ENCODE assay signal across 11 mouse cellular contexts in the genomic region with DNA sequence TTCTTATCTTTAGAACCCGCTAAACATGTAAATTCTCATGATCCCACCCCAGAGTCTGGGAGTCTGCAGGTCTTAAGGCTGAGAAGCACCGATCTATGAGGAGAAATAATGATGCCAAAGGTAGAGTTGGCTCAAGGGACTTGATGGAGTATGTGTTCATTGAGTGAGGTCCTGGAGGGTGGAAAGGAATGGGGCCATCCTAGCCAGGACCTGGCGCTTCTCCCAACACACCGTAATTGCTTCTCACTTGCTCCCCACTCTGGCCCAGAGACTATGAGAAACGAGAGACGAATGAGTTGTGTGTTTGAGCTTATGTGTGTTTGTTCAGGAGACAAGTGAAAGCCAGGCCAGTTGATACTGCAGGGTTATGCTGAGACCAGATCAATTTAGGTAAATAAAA. TPM values are rescaled to one million over a fixed set of nuclear protein-coding genes. Genes with fewer than 3 reads are reported as not detected.
DNase-seq lines count a peak whose midpoint lies in the region; ATAC-seq and TF ChIP-seq lines count a peak whose summit lies in the region.
"Had no signal": no experiment of that assay in that cellular context is flagged by ENCODE, and none has a peak within 500 bp of the region (broad histone marks: within the 10 kb centered on the region; RNA-seq: fewer than 3 reads in every experiment).

No protein-coding gene starts in this region.

- ATAC-seq in intestine, embryonic 15.5 days = no peak
- ATAC-seq in intestine, embryonic 16.5 days = no peak
- no peak for ATAC-seq in midbrain, embryonic 15.5 days (replicated peaks)
- no peak for ATAC-seq in CD4-positive, CD25-positive, alpha-beta regulatory T cell, adult 4 months

- H3K27ac ChIP-seq in intestine, embryonic 15.5 days = no peak overlapping the region
- H3K27ac ChIP-seq in intestine, embryonic 16.5 days (ENCODE audit: low read length) = no peak overlapping the region
- no peak overlapping the region for H3K27ac ChIP-seq in cortical plate, adult 2 months (ENCODE audit: insufficient read depth, low read length)
- no peak overlapping the region for H3K27ac ChIP-seq in midbrain, embryonic 15.5 days
- H3K27ac ChIP-seq: embryonic facial prominence, embryonic 13.5 days; limb, embryonic 13.5 days had no signal

- H3K4me3 ChIP-seq in intestine, embryonic 15.5 days (replicated peaks) = no peak overlapping the region
- no peak overlapping the region for H3K4me3 ChIP-seq in intestine, embryonic 16.5 days (ENCODE audit: low read length)
- peak overlapping the region; percentile 89 for H3K4me3 ChIP-seq in cortical plate, adult 2 months (ENCODE audit: insufficient read depth, low read length)
- H3K4me3 ChIP-seq in midbrain, embryonic 15.5 days = no peak overlapping the region

- TF ChIP-seq POLR2A in cortical plate, adult 2 months (IDR thresholded peaks at IDR 0.05; ENCODE audit: extremely low read depth, insufficient read depth, low read length) = no peak

- 0 out of 2 replicates have a peak overlapping the region, but pooled peaks have one; percentile 1 for H3K4me2 ChIP-seq in intestine, embryonic 15.5 days (replicated peaks)
- no peak overlapping the region for H3K4me2 ChIP-seq in intestine, embryonic 16.5 days (ENCODE audit: low read depth, low read length)
- H3K4me2 ChIP-seq in midbrain, embryonic 15.5 days = peak overlapping the region; percentile 74; the same call in 1 of the 2 replicates

- H3K9me3 ChIP-seq in intestine, embryonic 15.5 days = no peaks in the 10 kb centered on the region
- H3K9me3 ChIP-seq in intestine, embryonic 16.5 days (ENCODE audit: control insufficient read depth, low read length) = no peaks in the 10 kb centered on the region
- no peaks in the 10 kb centered on the region for H3K9me3 ChIP-seq in midbrain, embryonic 15.5 days
- H3K9me3 ChIP-seq: embryonic facial prominence, embryonic 13.5 days; limb, embryonic 13.5 days had no signal

- H3K9ac ChIP-seq in intestine, embryonic 15.5 days = no peak overlapping the region
- no peak overlapping the region for H3K9ac ChIP-seq in intestine, embryonic 16.5 days (ENCODE audit: low read depth, low read length)
- 0 out of 2 replicates have a peak overlapping the region, but pooled peaks have one; percentile 2 for H3K9ac ChIP-seq in midbrain, embryonic 15.5 days

- H3K36me3 ChIP-seq in intestine, embryonic 15.5 days = no peaks in the 10 kb centered on the region
- no peaks in the 10 kb centered on the region for H3K36me3 ChIP-seq in intestine, embryonic 16.5 days (ENCODE audit: control insufficient read depth, insufficient read depth, low read length)
- no peaks in the 10 kb centered on the region for H3K36me3 ChIP-seq in midbrain, embryonic 15.5 days (replicated peaks)
- H3K36me3 ChIP-seq: embryonic facial prominence, embryonic 13.5 days; limb, embryonic 13.5 days had no signal

- no peaks in the 10 kb centered on the region for H3K27me3 ChIP-seq in intestine, embryonic 15.5 days (replicated peaks)
- H3K27me3 ChIP-seq in intestine, embryonic 16.5 days (replicated peaks; ENCODE audit: control insufficient read depth, insufficient read depth, low read length) = no peaks in the 10 kb centered on the region
- H3K27me3 ChIP-seq in midbrain, embryonic 15.5 days (replicated peaks) = no peaks in the 10 kb centered on the region
- H3K27me3 ChIP-seq: embryonic facial prominence, embryonic 13.5 days; limb, embryonic 13.5 days had no signal

- H3K4me1 ChIP-seq in intestine, embryonic 15.5 days (replicated peaks) = peaks cover 25% of the 10 kb centered on the region
- peaks cover 20% of the 10 kb centered on the region for H3K4me1 ChIP-seq in intestine, embryonic 16.5 days (ENCODE audit: control insufficient read depth, insufficient read depth, low read length)
- peaks cover 31% of the 10 kb centered on the region for H3K4me1 ChIP-seq in cortical plate, adult 2 months (ENCODE audit: control insufficient read depth, insufficient read depth, low read length)
- H3K4me1 ChIP-seq in midbrain, embryonic 15.5 days = peaks cover 40% of the 10 kb centered on the region

- 70% methylated on average over 6 of the region's 6 CpGs for WGBS in intestine, embryonic 15.5 days
- 66% methylated on average over 6 of the region's 6 CpGs for WGBS in intestine, embryonic 16.5 days
- 85% methylated on average over 6 of the region's 6 CpGs for WGBS in midbrain, embryonic 15.5 days

- no peak for TF ChIP-seq CTCF in cortical plate, adult 2 months (IDR thresholded peaks at IDR 0.05; ENCODE audit: extremely low read depth, insufficient read depth, low read length)

- DNase-seq in cerebellum, postnatal 25 days = peak; percentile 47 to 62
- no peak for DNase-seq in cerebellum, adult 8-10 months
- DNase-seq in right cerebral cortex, postnatal 25 days = no peak
- DNase-seq: heart, postnatal 14 days had no signal

RNA-seq across cellular contexts. Expression of a gene that starts 3.1 kb away (rescaled TPM):
- polyA plus RNA-seq in intestine, embryonic 15.5 days (2015; fragmentation: Nextera tagmentation; extraction: Ambion mirVana) = 20.8 and 22.5 TPM in 2 replicates
- polyA plus RNA-seq in intestine, embryonic 16.5 days (2015; fragmentation: Nextera tagmentation; extraction: Ambion mirVana) = 17.8 TPM in 2 replicates
- polyA plus RNA-seq in cortical plate, adult 2 months (2012; rRNA removed) = 50.7 and 56.2 TPM in 2 replicates
- 56.5 and 58.0 TPM in 2 replicates for polyA plus RNA-seq in midbrain, embryonic 15.5 days (2015; fragmentation: Nextera tagmentation; extraction: Ambion mirVana)
- polyA plus RNA-seq in CD4-positive, CD25-positive, alpha-beta regulatory T cell, adult 4 months (2017; shearing (Covaris generic)) = 10 to 100 TPM; 11.3 to 15.6 TPM

RNA-seq across cellular contexts. Expression of a gene that starts 13.0 kb away (rescaled TPM):
- polyA plus RNA-seq in intestine, embryonic 15.5 days (2015; fragmentation: Nextera tagmentation; extraction: Ambion mirVana) = 21.1 and 24.9 TPM in 2 replicates
- polyA plus RNA-seq in intestine, embryonic 16.5 days (2015; fragmentation: Nextera tagmentation; extraction: Ambion mirVana) = 20.6 and 21.6 TPM in 2 replicates
- 18.5 and 22.5 TPM in 2 replicates for polyA plus RNA-seq in cortical plate, adult 2 months (2012; rRNA removed)
- polyA plus RNA-seq in midbrain, embryonic 15.5 days (2015; fragmentation: Nextera tagmentation; extraction: Ambion mirVana) = 13.5 and 15.9 TPM in 2 replicates
- 10 to 100 TPM in 1 of 2 experiments, 1 to 10 TPM in 1; 5.0 to 14.4 TPM for polyA plus RNA-seq in CD4-positive, CD25-positive, alpha-beta regulatory T cell, adult 4 months (2017; shearing (Covaris generic))

Comparison
In these comparisons a context has a peak if more than half of its experiments do, and no peak if none do; other contexts are left out.
1. DNase-seq: peak in cerebellum, postnatal 25 days (2 of 2); none in cerebellum, adult 8-10 months (single experiment) and right cerebral cortex, postnatal 25 days (single experiment).